Mouse (Mus musculus) liver, adult (tissue): ENCODE measurements around the gene Lrrc28.

Experiments used
- GATA4 ChIP-seq: IDR thresholded peaks from 2 replicates; pipeline ENCODE4 v1.6.1; 2014; ENCODE audit warnings: mild to moderate bottlenecking, low read length; ENCODE audit not compliant: insufficient replicate concordance

Gene Lrrc28

DNA sequence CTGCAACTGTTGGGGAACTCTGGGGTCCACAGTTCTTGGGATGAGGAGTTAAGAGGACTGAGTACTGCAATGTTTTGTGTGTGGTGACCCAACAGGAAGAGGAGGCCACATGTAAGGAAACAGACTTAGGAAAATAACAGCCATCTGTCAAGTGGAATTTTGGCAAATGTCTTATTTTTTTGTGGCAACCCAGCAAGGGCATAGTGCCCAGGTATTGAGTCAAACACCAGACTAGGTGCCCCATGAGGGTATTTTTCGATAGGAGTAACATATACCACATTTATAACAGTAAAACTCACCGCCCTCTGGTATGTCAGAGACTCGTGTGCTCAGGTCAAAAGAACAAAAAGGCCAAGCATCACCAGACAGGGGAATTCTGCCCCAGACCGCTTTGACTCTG lies 109.1 kb downstream of the Lrrc28 start:
- TF ChIP-seq GATA4: no peak

DNA sequence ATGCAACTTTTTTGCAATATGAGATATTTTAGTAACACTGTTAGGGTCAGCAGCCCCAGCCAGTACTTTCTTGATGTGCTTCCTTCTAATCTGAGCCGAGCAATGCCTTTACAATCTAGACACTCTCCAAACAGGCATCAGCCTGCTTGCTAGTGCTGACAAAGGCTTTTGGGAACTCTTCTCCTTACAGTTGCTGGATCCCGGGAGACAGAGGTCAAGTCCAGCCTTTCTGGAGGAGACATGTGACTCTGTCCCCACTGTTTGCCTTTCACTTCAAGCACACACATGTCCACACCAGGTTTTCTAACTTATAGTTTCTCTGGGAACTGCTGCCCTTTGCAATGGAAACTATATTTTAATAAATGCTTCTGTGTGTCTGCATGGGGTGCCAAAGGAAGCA lies 114.1 kb downstream of the Lrrc28 start:
- TF ChIP-seq GATA4: no peak

DNA sequence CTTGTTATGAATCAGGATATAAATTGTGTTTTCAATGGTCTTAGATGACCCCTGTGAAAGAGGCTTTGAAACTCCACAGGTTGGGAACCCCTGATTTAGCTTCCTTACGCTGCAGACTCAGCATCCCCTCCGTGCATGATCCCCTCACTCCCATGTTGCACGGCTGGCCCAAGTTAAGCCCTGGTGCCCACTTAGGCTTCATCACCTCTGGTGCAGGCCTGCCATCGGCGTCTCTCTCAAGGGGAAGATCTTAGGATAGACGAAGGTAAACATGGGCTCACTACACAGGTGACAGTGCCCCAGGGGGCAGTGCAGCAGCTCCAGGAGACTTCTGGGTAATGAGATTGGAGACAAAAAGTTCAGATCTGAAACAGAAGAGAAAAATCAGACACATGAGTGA lies 115.7 kb downstream of the Lrrc28 start:
- no peak for TF ChIP-seq GATA4

DNA sequence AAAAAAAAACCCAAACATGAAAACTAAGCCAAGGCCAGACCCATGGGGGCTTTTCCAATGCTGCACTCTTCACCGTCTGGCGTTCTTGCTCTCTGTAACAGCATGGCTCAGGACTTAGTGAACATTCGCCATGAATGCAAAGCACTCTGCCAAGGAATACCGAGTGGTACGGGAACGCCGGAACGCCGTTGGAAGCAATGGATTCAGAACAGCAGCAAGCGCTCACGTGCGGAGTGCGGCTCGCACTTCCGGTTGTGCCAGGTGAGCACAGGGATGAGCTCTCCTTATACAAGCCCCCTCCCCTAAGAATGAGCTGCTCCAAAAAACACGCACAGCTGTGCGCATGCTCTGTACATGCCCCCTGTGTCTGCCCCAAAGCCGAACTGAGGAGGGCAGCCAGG lies 116.2 kb downstream of the Lrrc28 start:
- TF ChIP-seq GATA4: no peak

DNA sequence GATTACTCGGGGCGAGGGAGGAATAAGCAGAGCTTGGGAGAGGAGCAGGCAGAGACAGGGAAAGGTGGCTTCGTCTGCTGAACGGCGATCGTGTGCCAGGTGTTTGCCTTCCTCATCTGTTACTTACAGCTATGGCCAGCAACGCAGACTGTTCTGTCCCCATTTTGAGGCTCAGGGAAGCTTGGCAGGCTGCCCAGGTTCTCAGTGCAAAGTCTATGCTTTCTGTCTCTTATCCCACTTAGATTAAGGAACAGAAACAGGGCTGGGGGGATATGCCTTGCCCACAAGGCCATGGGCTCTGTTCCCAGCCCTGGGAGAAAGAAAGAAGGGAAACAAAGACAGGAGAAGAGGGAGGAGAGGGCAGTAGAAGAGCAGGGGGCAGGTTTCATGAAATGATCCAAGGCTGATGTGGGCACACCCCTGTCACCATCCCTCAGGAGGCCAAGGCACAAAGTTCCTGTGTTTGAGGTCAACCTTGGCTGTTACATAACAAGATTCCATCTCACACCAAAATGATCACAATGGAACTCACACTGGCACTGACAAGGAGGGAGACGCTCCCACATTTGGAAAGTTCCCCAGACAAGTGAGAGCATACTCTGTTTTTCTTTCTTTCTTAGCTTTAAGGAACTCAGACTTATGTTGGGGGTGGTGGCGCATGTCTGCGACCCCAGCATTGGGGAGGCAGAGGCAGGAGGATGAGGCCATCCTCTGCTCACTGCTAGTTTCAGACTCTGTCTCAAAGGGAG lies 116.8 kb downstream of the Lrrc28 start:
- peak; percentile 30; the same call in 1 of the 2 replicates for TF ChIP-seq GATA4

DNA sequence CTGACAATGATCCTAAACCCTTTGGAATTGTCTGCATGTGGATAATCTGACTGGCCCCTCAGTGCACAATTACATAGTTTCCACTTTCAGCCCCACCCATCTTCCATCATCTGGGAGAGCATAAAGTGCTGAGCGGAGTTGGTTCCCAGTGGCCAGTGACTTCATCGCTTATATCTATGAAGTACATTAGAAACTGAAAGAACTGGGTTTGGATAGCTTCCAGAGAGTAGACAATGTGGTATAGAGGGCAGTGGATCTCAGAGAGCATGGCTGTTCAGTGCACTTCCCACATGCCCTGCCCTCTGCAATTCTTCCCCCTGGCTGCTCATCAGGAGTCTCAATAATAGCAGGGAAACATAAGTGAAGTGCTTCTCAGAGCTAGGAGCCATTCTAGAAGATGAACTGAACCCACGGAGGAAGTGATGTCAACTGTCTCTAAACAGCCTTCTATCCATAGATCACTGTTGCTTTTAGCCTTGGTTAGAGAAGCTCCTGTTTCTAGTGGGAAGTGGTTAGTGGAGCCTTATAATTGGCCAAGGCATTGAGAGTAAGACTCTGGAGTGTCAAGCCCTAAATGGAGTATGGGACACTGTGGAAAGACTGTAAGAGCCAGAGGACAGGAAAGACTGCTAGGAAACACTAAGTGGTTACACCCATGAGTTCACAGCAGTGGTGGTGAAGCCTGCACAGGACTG lies 119.0 kb downstream of the Lrrc28 start:
- no peak for TF ChIP-seq GATA4

DNA sequence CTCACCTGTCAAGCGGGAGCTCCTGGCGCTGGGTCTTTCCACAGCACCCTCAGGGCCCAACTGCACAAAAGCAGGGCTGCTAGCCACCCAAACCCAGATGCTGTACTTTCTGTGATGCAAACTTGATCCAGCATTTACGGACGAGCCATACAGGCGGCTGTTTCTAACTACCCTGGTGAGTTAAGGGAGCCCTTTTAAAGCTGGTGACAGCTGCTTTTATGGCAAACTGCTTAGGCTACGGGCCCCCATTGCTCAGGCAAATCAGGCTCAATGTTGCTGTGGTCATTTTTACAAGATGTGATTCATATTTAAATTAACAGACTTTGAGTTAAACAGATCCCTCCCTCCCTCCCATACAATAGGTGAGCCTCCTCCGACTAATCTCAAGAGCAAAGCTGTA lies 121.7 kb downstream of the Lrrc28 start:
- TF ChIP-seq GATA4: no peak

DNA sequence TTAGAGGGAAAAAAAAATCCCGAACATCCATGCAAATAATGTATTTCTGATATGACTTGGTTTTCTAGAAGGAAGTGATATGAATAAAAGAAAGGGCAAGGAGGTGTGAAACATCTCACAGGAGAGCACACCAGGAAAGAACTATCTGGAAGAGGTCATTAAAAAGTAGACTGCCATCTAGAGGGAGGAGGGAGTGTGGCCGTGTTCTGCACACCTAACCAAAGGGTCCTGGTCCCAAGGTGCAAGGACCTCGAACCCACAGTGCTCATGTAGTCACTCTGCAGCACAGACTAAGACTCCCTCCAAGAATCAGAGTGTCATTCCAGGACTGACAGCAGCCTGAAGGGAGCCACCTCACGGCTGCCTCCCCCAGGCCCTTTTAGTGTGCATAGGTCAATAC lies 124.1 kb downstream of the Lrrc28 start:
- no peak for TF ChIP-seq GATA4

DNA sequence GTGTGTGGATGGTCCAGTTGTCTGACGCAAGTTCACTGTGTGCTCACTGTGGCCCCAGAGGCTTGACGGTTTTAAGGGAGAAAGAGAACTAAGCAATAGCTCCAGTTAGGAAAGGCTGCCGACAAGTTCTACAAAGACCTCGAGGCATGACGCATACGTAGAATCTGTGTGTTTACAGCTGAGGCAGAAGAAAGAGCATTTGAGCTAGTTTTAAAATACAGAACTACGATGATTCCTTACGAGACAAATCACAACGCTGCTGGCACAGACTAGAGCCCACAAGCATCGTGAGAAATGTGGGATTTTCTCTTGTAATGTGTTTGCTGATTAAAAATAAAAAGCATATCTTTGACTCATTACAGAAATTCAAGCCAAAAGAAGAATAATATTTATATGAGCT lies 125.1 kb downstream of the Lrrc28 start:
- TF ChIP-seq GATA4: no peak

DNA sequence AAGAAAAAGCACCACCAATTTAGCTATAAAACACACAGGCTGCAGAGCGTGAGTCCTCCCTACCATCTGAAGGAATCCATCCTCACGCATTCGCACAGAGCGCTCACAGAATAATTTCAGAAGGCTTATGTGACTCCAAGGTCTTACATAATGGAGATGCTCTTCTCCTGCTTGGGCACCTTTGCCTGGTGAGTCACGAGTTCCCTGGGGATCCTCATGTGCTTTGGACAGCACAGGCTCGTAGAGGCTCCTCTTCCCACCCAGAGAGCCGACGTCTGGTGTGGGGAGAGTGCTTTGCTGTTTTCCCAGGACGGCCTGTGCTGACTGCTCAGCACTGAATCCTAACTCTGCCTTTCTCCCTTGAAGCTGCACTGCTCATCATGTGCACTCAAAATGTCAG lies 129.4 kb downstream of the Lrrc28 start:
- TF ChIP-seq GATA4: no peak

DNA sequence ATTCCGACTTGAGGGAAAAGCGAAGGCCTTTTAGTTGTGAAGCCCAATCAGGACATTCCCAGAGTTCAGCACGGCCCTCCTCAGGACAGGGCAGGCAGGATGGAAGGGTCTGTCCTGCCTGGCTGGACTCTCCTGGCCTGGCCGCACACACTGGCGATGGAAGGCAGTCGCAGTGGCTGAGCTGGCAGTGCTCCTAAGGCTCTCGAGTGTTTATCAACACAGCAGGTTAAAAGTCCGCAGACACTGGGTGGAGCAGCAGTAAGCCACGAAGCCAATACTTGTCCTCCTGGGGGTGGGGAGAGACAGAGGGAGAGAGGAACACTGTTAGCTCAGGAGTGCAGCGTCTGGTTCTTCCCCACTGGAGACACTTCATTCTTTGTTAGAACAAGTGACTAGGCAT lies 130.2 kb downstream of the Lrrc28 start:
- TF ChIP-seq GATA4: no peak

DNA sequence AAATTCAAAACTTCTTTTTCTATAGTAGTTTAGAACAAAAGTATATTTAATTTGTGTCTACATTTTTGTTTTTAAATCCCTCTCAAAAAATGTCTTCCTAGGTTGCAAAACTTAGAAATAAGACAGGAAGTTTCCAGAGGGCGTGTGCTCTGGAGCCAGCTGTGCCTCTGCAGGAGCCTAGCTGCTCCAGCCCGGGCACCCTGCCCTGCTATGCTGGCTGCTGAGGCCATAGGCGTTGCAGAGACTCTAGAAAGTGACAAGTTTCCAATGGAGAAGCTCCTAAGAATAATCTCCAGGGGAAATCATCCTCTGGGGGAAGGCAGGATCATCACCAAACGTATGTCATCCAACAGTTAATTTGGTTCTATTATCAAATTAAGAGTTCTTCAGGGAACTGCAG lies 130.7 kb downstream of the Lrrc28 start:
- no peak for TF ChIP-seq GATA4

DNA sequence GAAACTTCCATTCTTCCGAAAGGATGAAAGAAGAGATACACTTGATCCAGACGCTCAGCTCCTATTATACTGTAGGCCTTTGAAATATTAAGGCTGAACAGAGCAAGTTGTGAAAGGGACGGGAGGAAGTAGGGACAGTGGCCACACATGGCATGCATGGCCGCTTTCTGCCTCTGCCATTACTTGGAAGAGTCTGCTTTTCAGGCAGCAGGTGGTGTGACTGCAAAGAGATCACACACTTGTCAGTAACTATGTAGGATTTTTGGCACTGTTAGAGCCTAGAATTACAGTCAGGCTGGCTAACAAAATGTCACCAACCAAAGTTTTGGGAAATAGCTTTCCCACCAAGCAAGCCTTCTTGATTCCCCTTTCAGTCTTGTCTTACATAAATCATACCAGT lies 131.4 kb downstream of the Lrrc28 start:
- no peak for TF ChIP-seq GATA4

DNA sequence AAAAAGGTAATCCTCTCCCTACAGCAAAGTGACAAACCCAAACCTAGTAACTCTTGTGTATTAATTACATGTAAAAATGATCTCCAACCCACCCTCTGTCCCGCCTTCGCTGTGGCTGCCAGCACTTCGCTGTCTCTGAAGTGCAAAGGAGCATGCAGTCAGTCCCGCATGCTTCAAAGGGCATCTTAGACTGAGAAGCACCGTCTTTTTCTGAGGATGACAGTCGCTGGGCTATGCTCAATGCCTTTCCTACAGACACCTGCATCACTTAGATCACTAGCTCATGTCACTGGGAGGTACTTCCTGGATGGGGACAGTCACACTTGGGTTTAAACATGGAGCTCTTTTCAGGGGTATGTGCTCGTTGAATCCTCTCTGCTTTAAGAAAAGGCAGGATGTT lies 133.5 kb downstream of the Lrrc28 start:
- no peak for TF ChIP-seq GATA4

DNA sequence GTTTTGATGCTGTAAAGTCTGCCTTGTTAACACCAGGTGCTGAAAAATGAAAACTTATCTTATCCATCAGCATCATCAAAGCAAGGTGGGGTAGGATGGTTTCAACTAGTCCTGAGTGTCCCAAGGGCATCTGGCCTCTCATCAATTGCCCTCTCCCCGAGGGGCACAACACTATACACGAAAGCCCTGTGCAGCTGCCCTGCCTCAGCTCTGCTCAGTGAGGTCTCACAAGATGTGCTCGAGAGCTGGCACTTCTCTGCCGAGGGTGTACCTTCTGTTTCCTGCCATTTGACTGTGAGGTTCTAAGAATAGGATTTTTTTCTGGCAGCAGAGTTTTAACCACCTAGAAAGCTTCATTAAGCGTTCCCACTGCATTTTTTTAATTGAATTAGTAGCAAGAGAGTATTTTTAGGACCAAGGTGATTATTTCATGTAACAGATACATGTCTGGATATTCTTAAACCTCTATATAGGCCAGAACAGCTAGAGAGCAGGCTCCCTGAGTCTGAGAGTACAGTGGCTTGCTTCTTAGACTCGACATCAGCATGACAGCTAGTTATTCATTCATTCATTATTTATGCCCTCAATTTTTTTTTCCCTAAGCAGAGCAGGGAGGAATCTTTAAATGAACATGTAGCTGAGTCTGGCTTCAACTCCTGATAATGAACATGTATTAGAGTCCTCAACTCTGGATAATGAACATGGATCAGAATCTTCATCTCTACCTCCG lies 141.6 kb downstream of the Lrrc28 start:
- no peak for TF ChIP-seq GATA4

DNA sequence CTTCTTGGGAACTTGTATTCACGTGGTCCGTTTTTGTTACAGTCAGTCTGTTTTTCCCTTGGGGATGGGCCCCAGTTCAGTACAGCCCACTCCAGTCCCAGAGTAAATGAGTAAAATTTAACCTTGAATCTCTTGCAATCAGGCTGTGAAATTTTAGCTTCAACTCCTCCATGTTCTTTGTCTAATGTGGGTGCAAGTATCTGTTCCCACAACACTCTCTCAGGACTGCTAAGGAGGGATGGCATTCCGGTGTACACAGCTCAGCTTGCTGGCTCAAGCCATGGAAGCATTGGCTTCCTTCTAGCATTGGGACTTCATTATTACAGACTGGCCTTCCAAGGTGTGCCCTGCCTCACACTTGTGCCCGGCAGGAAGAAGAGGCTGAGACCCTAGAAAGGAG lies 142.4 kb downstream of the Lrrc28 start:
- no peak for TF ChIP-seq GATA4

DNA sequence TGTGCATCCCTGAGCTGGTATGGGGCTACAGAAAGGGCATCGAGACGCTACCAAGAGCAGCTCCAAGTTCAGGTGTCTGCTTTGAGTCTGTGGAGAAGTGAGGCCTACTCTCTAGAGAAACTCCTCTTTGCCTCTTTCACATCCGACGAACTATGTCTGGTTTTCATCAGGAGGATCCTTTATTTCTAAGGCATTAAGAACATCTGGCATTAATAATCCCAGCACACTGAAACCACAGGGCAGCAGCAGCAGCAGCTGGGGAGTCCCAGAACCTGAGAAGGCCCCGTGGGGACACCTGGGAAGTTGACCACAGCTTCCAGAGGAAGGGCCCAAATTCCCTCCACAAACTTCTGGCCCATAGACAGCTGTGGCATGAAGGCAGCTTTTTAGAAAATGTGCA lies 144.2 kb downstream of the Lrrc28 start:
- no peak for TF ChIP-seq GATA4
